Mouse (Mus musculus) lung, postnatal 14 days (tissue): ENCODE results near the gene Elovl4.
A peak's percentile ranks its signal among the peaks of the same experiment; 100 is the strongest.

Experiments used
- DNase-seq: peaks from one replicate; pipeline ENCODE4 v3.0.0; 2021

Elovl4 gene

GRCm38 (mm10) chr9:83805977-83806815, at the start of gene Elovl4:
Elovl4 (minus strand) TSS chr9:83806277.
- DNase-seq = peak; percentile 38

DNA sequence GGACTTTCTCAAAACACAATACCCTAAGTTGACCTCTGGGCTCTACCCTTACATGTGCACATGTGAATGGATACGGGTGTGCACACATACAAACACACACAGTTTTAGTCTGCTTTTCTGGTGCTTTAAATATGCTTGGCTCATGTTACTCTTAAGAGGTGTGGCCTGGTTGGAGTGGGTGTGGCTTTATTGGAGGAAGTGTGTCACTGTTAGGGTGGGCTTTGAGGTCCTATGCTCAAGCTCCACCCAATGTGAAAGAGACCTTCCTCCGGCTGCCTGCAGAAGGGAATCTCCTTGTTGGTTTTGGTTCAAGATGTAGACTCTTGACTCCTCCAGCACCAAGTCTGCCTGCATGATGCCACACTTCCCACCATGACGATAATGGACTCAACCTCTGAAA, 46.4 kb upstream of the Elovl4 start:
- DNase-seq = no peak

- DNase-seq = no peak
Observed at GRCm38 (mm10) chr9:83834748-83835313, 28.8 kb upstream of the Elovl4 start.

GRCm38 (mm10) chr9:83833811-83834747, 28.0 kb upstream of the Elovl4 start, which contains the start of gene Ttk:
Ttk (plus strand) TSS chr9:83834689.
- peak; percentile 90 for DNase-seq

DNA sequence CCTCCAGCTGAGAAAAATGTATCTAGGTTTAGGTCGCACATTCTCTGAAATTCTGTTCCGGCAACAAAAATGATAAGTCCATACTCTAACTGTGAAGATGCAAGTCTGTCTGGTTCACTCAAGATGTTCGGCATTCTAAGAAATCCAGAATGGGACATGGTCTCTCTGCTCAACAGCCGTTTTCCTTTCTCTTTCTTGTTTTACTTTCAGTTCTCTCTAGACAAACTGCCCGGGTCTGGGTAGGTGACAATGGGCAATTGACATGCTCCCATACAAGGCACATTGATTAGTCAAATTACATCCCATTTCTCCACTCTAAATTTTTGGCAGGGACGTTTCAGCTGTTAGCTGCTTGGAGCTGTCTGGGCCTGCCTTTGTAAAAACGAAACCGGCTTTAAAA, 25.1 kb upstream of the Elovl4 start:
- DNase-seq = no peak

DNA sequence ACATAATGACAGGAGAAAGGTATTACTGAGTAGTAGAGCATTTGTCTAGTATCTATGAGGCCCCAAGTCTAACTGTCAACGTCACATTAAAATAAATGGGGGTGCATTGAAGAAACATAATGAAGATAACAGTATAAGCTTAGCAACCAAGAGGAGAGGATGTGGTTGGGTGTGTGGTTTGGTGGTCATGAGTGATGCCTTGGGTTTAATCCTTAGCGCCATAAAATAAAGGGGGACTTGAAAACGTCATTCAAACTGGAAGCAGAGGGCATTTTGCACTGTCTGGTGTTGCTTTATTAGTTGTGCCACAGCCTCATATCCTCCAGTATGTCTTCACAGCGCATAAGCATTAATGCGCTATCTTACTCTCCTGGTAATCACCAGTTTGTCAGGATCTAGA, 23.8 kb upstream of the Elovl4 start:
- no peak for DNase-seq

DNA sequence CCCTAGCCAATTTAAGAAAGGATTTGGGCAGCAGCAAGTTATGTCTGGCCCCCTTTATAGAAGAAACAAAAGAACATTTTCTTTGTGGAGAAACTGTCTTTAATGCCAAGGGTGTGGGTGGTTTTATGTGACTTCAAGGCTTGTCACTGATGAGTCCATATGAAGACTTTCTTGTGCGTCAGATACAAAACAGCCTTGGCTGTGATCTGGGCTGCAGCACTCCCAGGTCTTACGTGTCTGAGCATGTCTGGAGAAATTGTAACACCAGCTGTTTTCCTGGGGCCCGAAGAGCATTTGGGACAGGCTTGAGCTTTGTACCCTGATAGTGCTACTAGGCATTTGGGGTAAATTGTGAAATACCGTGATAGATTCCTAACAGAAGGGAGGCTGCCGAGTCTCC, 16.8 kb upstream of the Elovl4 start:
- no peak for DNase-seq

DNA sequence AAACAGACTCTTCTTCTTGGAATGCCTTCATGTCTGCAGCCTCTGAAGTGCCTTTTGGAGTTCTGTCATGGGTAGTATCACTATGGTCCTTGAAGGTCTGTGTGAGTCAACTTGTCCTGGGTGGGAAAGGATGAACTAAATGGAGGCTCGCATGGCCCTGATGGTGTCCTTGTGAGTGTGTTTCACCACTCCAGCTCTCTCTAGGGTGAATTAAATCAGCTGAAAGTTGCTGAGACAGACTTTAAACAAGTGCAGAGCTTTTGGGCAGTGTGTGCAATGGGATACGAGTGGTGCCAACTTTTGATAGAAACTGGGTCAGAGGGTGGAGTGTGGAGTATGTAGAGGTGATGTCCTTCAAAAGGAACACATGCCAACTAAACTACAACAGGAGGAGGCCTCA, 14.9 kb upstream of the Elovl4 start:
- DNase-seq = no peak

DNA sequence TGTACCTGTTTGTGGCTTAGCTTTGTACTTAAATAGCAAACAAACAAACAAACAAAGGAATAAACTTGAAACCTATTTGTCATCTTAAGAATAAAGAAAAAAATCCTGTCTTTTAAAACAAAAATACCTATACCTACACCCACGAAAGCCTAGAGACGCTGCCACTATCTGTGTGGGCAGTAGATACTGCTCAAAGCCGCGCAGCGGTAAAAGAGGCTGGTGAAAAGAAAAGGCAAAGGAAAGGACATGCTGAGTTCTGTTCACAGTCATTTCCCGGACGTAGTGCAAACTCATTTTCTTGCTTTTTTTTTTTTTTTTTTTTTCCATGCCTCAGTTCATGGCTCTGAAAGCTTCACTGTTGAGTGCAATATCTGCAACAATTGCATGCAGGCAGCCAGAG, 13.1 kb upstream of the Elovl4 start:
- DNase-seq = no peak

GRCm38 (mm10) chr9:83807562-83807961, 1.5 kb upstream of the Elovl4 start:
- peak; percentile 70 for DNase-seq

- DNase-seq = no peak
Observed at GRCm38 (mm10) chr9:83805164-83805976, 707 bp downstream of the Elovl4 start.

DNA sequence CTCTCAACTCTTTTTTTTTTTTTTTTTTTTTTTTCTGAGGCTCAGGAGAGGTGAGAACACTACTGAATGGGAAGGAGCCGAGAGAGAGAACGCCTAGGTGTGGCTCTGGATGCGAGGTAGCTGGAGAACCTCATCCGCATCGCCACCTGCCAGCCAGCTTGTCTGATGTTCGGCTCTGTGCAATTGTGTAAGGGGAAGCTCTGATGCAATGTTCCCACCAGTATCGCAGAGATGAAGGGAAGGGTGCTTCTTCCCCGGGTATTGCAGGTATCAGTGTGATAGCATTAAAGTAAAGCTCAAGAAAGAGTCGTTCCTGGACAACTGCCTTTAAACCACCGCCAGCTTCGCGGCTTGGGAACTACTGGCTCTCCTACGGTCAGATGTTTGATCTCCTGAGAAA, 1.7 kb downstream of the Elovl4 start:
- DNase-seq = no peak

GRCm38 (mm10) chr9:83797898-83798297, 8.2 kb downstream of the Elovl4 start:
- DNase-seq = no peak

- no peak for DNase-seq
Observed at GRCm38 (mm10) chr9:83796875-83797274, 9.2 kb downstream of the Elovl4 start.

GRCm38 (mm10) chr9:83789326-83789725, 16.8 kb downstream of the Elovl4 start:
- DNase-seq = no peak

DNA sequence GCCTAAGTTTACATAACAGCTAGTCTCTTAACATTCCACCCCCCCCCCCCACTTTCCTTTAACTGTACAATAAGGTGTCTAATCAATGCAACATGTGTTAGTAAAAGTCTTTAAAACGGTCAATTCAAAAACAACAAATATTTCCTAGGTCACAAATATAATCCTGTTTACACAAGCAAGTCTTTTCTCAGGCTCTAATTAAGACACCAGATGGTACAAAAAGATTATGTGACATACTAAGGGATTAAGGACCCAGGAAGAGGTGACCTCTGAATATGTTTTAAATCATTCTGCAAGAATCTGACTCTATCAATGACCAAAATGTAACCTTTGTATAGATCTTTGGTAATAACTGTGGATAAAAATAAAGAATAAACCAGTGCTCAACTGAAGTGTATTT, 20.6 kb downstream of the Elovl4 start:
- no peak for DNase-seq

DNA sequence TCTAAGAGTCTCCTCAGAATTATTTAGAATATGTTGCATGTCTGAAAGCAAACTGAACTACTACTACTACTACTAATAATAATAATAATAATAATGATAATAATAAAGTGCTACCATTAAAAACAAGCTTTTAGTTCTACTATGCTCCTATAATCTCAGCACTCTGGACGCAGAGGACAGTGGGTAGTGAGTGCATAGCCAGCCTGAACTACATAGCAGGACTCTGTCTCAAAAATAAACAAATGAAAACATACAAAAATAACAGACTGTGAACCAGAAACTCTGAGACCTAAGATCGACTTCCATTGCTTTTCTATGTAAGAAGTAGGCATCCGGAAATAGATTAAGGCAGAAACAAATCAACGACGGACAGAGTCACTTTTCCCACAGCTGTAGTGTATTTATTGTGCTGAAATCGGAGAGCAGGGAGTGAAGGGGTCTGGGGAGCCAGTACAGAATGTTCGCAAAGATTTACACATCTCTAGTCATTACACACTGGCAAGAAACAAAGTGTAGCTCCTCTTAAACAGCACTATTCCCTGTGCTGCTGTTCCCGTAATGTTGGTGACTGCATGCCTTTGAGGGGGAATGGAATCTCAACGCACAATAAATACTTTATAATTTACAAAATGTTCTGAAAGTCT, 27.6 kb downstream of the Elovl4 start:
- DNase-seq = no peak

DNA sequence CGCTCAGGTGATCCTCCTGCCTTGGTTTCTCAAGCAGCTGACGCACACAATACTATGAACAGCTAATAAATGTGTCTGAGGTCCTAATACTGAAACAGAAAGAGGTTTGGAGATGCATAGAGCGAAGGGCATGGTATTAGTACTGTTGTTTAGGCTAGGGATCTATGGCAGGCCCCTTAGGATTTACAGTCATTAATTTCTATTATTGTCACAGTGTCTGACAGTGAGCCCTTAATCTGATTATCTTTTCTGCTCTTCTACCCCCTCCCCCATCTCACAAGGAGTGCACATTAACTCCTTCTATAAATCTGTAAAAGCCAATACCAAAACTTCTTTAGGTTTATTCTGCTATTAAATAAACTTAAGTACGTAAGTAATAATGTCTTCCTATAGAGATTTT, 44.8 kb downstream of the Elovl4 start:
- no peak for DNase-seq

- DNase-seq = no peak
Observed at GRCm38 (mm10) chr9:83731877-83732276, 74.2 kb downstream of the Elovl4 start.

DNA sequence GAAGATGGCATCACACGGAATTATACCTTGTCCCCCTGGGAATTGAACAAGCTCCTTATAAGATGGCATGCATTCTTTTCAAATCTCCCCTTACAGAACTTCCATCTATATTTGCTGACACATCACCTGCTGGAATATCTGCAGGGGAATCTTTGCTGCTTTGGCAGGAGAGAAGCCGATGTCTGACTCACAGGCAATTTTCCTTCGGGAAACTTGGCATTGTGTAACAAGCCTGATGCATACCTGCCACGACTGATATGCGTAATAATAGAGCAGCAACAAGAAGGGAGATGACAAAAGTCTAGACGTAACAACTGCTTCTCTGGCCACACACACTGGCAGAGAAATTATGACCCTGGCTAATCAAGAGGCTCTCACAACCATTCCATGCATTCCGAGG, 75.2 kb downstream of the Elovl4 start:
- DNase-seq = no peak
